Mouse (Mus musculus): ENCODE results near the gene Gtf2i. TPM values are rescaled to one million over a fixed set of nuclear protein-coding genes. Genes with fewer than 3 reads are reported as not detected.
A peak's percentile ranks its signal among the peaks of the same experiment; 100 is the strongest.
"Not testable (repeated sequence)": the region's sequence is repeated elsewhere in the genome, so short reads cannot be mapped to it uniquely, and the experiment has no call there.

Gtf2i gene
- polyA plus RNA-seq, 1 experiment: 131 TPM

- Histone ChIP-seq H3K27me3 (ENCODE audit: control insufficient read depth, insufficient read depth, low read length) (no peaks in the 10 kb centered on the region), H3K27ac (ENCODE audit: control insufficient read depth, insufficient read depth, low read length) (no peak overlapping the region), H3K36me3 (ENCODE audit: control insufficient read depth, insufficient read depth, low read length) (no peaks in the 10 kb centered on the region), H3K4me3 (ENCODE audit: control insufficient read depth, insufficient read depth, low read length) (no peak overlapping the region), H3K4me1 (replicated peaks; ENCODE audit: control insufficient read depth, insufficient read depth, low read length) (peaks cover 26% of the 10 kb centered on the region)
- TF ChIP-seq CTCF (IDR thresholded peaks at IDR 0.05; ENCODE audit: borderline replicate concordance, control insufficient read depth, extremely low read depth, insufficient read depth, low read length, poor library complexity) (no peak), POLR2A (IDR thresholded peaks at IDR 0.05; ENCODE audit: control insufficient read depth, extremely low read depth, insufficient read depth, low read length, poor library complexity) (no peak)
- DNase-seq: peak; percentile 31
- 90% methylated on average over 2 of the region's 2 CpGs for WGBS
These were observed 32.5 kb upstream of the Gtf2i start for GRCm38 (mm10) chr5:134347066-134347465.

DNA sequence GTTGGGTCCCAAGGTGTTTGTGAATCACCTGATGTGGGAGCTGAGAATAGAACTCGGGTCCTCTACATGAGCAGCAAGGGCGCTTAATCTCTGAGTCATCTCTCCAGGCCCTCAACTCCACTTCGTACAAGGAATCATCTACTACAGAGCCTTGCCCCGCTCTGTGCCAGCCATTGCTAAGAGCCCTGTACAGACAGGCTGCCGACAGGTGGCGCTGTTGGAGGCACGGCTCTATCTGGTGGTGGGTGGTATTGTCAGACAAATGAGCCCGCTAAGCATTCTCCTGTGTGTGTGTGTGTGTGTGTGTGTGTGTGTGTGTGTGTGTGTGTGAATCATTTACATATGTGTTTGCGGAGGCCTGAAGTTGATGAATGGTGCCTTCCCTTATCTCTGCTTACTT lies 30.9 kb upstream of the Gtf2i start:
- no peak overlapping the region for H3K4me3 ChIP-seq (ENCODE audit: control insufficient read depth, insufficient read depth, low read length)
- peaks cover 20% of the 10 kb centered on the region for H3K4me1 ChIP-seq (replicated peaks; ENCODE audit: control insufficient read depth, insufficient read depth, low read length)
- no peaks in the 10 kb centered on the region for H3K36me3 ChIP-seq (ENCODE audit: control insufficient read depth, insufficient read depth, low read length)
- no peak overlapping the region for H3K27ac ChIP-seq (ENCODE audit: control insufficient read depth, insufficient read depth, low read length)
- 83% methylated on average over 9 of the region's 9 CpGs for WGBS
- TF ChIP-seq CTCF (IDR thresholded peaks at IDR 0.05; ENCODE audit: borderline replicate concordance, control insufficient read depth, extremely low read depth, insufficient read depth, low read length, poor library complexity) (0 out of 2 replicates have a peak, but pooled peaks have one; percentile 43), POLR2A (IDR thresholded peaks at IDR 0.05; ENCODE audit: control insufficient read depth, extremely low read depth, insufficient read depth, low read length, poor library complexity) (no peak)
- no peaks in the 10 kb centered on the region for H3K27me3 ChIP-seq (ENCODE audit: control insufficient read depth, insufficient read depth, low read length)
- DNase-seq: peak; percentile 30

GRCm38 (mm10) chr5:134344076-134344475 lies 29.5 kb upstream of the Gtf2i start:
- no peak for TF ChIP-seq POLR2A (IDR thresholded peaks at IDR 0.05; ENCODE audit: control insufficient read depth, extremely low read depth, insufficient read depth, low read length, poor library complexity)
- no peak for TF ChIP-seq CTCF (IDR thresholded peaks at IDR 0.05; ENCODE audit: borderline replicate concordance, control insufficient read depth, extremely low read depth, insufficient read depth, low read length, poor library complexity)
- Histone ChIP-seq H3K27me3 (ENCODE audit: control insufficient read depth, insufficient read depth, low read length) (no peaks in the 10 kb centered on the region), H3K27ac (ENCODE audit: control insufficient read depth, insufficient read depth, low read length) (no peak overlapping the region), H3K4me1 (replicated peaks; ENCODE audit: control insufficient read depth, insufficient read depth, low read length) (peaks cover 12% of the 10 kb centered on the region), H3K36me3 (ENCODE audit: control insufficient read depth, insufficient read depth, low read length) (no peaks in the 10 kb centered on the region), H3K4me3 (ENCODE audit: control insufficient read depth, insufficient read depth, low read length) (no peak overlapping the region)
- WGBS: 93% methylated on average over 8 of the region's 8 CpGs
- DNase-seq: no peak

DNA sequence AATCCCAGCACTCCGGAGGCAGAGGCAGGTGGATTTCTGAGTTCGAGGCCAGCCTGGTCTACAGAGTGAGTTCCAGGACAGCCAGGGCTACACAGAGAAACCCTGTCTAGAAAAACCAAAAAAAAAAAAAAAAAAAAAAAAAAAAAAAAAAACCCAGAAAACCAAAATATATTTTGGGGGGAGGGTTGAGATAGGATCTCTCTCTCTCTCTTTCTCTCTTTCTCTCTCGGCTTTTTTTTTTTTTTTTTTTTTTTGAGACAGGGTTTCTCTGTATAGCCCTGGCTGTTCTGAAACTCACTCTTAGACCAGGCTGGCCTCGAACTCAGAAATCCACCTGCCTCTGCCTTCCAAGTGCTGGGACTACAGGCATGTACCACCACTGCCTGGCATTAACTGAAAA lies 29.0 kb upstream of the Gtf2i start:
- 61% methylated on average over 4 of the region's 4 CpGs for whole genome bisulfite sequencing
- H3K27me3 ChIP-seq (ENCODE audit: control insufficient read depth, insufficient read depth, low read length); H3K27ac ChIP-seq (ENCODE audit: control insufficient read depth, insufficient read depth, low read length); H3K4me1 ChIP-seq (replicated peaks; ENCODE audit: control insufficient read depth, insufficient read depth, low read length); DNase-seq; H3K4me3 ChIP-seq (ENCODE audit: control insufficient read depth, insufficient read depth, low read length); H3K36me3 ChIP-seq (ENCODE audit: control insufficient read depth, insufficient read depth, low read length): not testable (repeated sequence)

- Histone ChIP-seq H3K4me3 (ENCODE audit: control insufficient read depth, insufficient read depth, low read length) (no peak overlapping the region), H3K4me1 (replicated peaks; ENCODE audit: control insufficient read depth, insufficient read depth, low read length) (peaks cover 8% of the 10 kb centered on the region), H3K27me3 (ENCODE audit: control insufficient read depth, insufficient read depth, low read length) (no peaks in the 10 kb centered on the region), H3K27ac (ENCODE audit: control insufficient read depth, insufficient read depth, low read length) (no peak overlapping the region), H3K36me3 (ENCODE audit: control insufficient read depth, insufficient read depth, low read length) (no peaks in the 10 kb centered on the region)
- 56% methylated on average over 18 of the region's 18 CpGs for WGBS
- TF ChIP-seq CTCF (IDR thresholded peaks at IDR 0.05; ENCODE audit: borderline replicate concordance, control insufficient read depth, extremely low read depth, insufficient read depth, low read length, poor library complexity): no peak
- peak; percentile 17 for DNase-seq
These were observed 28.1 kb upstream of the Gtf2i start for GRCm38 (mm10) chr5:134342503-134343205.

DNA sequence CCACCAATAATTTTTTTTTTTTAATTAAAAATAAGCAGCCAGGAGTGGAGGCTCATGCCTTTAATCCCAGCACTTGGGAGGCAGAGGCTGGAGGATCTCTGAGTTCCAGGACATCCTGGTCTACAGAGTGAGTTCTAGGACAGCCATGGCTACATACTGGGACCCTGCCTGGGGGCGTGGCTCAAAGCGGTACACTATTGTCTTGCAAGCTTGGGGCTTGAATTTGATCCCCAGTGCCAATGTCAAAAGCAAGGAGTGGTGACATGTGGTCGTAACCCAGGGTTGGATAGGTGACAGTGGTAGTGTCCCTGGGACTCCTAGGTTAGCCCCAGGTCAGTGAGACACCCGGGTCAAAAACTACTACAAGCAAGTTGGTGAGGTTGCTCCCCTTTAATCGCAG lies 27.2 kb upstream of the Gtf2i start:
- no peak overlapping the region for H3K27ac ChIP-seq (ENCODE audit: control insufficient read depth, insufficient read depth, low read length)
- no peaks in the 10 kb centered on the region for H3K36me3 ChIP-seq (ENCODE audit: control insufficient read depth, insufficient read depth, low read length)
- 95% methylated on average over 5 of the region's 5 CpGs for WGBS
- no peak for TF ChIP-seq POLR2A (IDR thresholded peaks at IDR 0.05; ENCODE audit: control insufficient read depth, extremely low read depth, insufficient read depth, low read length, poor library complexity)
- TF ChIP-seq CTCF (IDR thresholded peaks at IDR 0.05; ENCODE audit: borderline replicate concordance, control insufficient read depth, extremely low read depth, insufficient read depth, low read length, poor library complexity): no peak
- peaks cover 14% of the 10 kb centered on the region for H3K4me1 ChIP-seq (replicated peaks; ENCODE audit: control insufficient read depth, insufficient read depth, low read length)
- H3K4me3 ChIP-seq (ENCODE audit: control insufficient read depth, insufficient read depth, low read length): no peak overlapping the region
- no peaks in the 10 kb centered on the region for H3K27me3 ChIP-seq (ENCODE audit: control insufficient read depth, insufficient read depth, low read length)
- DNase-seq: no peak

DNA sequence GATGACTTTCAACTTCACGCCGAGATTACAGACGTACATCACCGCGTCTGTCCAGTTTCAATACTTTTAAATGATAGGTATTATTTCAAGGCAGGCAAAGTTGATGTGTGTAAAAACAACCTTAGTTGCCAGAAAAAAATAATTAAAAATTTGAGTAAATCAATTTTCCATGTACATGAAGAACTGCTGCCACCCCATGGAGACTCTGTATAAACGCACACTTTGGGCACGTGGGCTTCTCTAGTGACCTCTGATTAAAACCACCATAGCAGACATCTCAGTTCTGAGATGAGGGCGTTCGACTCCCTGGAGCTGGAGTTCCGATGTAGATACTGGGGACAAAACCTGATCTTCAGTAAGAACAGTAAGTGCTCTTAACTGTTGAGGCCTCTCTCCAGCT lies 26.8 kb upstream of the Gtf2i start:
- TF ChIP-seq CTCF (IDR thresholded peaks at IDR 0.05; ENCODE audit: borderline replicate concordance, control insufficient read depth, extremely low read depth, insufficient read depth, low read length, poor library complexity) (no peak), POLR2A (IDR thresholded peaks at IDR 0.05; ENCODE audit: control insufficient read depth, extremely low read depth, insufficient read depth, low read length, poor library complexity) (no peak)
- WGBS: 54% methylated on average over 10 of the region's 10 CpGs
- H3K4me3 ChIP-seq (ENCODE audit: control insufficient read depth, insufficient read depth, low read length): no peak overlapping the region

More for the DNA sequence above, 26.8 kb upstream of the Gtf2i start:
- peaks cover 17% of the 10 kb centered on the region for H3K4me1 ChIP-seq (replicated peaks; ENCODE audit: control insufficient read depth, insufficient read depth, low read length)
- no peak overlapping the region for H3K27ac ChIP-seq (ENCODE audit: control insufficient read depth, insufficient read depth, low read length)
- H3K36me3 ChIP-seq (ENCODE audit: control insufficient read depth, insufficient read depth, low read length): no peaks in the 10 kb centered on the region
- H3K27me3 ChIP-seq (ENCODE audit: control insufficient read depth, insufficient read depth, low read length): no peaks in the 10 kb centered on the region
- peak; percentile 28 for DNase-seq
